Comparison of ENCODE assay signal across 1 mouse cellular context in genomic region chr11:116430723-116431427, GRCm38 (mm10).
TF ChIP-seq lines count a peak whose summit lies in the region.

No protein-coding gene starts in this region.

TF ChIP-seq in MEL, 35 proteins besides CTCF, POLR2A, EP300 and RAD21 (continued from another document):
- TF ChIP-seq E2F4 (IDR thresholded peaks at IDR 0.05; ENCODE audit: borderline replicate concordance, low read depth, low read length) (no peak), USF1 (IDR thresholded peaks at IDR 0.05; ENCODE audit: low read depth, low read length) (no peak), ELF1 (IDR thresholded peaks at IDR 0.05; ENCODE audit: low read depth, low read length) (no peak)
